Mouse (Mus musculus) embryonic fibroblast, embryonic 13.5 days (primary cell): ENCODE measurements around the gene Sdk1.

Experiments
- CTCF ChIP-seq: IDR thresholded peaks from 2 replicates; pipeline ENCODE4 v1.5.1; 2011; ENCODE audit warnings: mild to moderate bottlenecking, control low read depth, low read length, moderate library complexity, borderline replicate concordance; ENCODE audit not compliant: insufficient read depth
- POLR2A ChIP-seq: IDR thresholded peaks from 2 replicates; pipeline ENCODE4 v1.6.1; 2011; ENCODE audit warnings: low read depth, mild to moderate bottlenecking, control low read depth, low read length, moderate library complexity

- TF ChIP-seq POLR2A, result no peak
- TF ChIP-seq CTCF, result no peak
Measured at GRCm38 (mm10) chr5:141310641-141311040, 69.4 kb downstream of the Sdk1 start.
